Mouse (Mus musculus): ENCODE data around the gene Rai1.

Gene Rai1

DNA sequence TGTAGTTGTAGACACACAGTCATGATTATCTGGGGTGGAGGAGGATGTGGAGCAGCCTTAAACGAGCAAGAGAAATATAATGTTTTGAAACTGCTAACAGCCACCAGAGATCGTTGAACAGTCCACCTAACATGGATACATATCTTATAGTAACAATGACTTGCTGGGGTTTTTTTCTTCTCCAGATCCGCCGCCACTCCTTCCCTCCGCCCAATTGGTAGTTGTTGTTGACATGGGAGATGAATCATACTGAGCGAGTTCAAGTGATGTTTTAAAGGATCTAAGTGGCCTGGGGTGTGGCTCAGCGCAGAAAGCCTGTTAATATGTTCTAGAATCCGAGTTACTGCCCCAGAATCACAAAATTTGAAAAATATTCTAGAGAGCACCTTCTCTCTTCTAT lies 114.8 kb downstream of the Rai1 start:
- no peak for DNase-seq (ENCODE audit: low read depth, low spot score)

DNA sequence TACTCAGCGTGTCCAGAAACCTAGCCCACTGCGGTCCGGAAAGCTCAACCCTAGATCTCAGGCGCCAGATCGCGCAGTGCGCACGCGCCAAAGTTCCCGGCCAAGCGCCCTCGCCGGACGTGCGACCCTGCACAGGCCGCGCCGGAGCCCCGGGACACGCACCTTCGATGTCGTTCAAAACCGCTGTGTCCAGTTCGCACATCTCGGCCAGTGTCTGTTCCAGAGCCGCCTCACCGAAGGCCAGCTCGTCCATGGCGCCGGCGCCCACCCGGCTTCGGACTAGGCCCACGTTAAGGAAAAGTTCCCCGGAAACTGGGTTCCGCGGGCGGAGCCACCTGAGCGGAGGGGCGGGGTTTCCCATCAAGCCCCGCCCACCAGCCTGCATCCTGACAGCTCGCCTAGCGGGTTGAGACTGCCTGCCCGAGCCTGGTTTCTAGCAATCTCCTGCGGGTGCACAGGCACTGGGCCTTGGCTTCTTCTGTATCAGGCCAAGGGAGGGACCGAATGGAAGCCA lies 115.5 kb downstream of the Rai1 start:
- DNase-seq (ENCODE audit: low read depth, low spot score) = peak; percentile 81

DNA sequence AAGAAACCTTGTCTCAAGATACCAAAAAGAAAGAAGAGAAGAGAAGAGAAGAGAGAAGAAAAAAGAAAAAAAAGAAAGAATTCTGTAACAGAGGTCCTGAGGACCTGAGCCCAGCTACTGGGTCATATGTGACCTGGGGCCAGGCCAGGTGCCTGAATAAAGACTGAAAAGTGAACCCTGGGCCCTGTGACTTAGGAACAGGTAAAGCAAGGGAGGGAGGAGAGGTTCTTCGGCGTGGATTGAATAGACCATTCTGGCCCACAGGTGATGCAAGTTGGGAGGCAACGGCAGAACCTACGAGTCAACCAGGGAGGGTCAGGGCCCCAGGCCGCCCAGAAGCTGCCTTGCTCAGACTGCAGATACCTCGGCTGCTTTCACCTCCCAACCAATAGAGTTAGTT lies 116.6 kb downstream of the Rai1 start:
- no peak for DNase-seq (ENCODE audit: low read depth, low spot score)

DNA sequence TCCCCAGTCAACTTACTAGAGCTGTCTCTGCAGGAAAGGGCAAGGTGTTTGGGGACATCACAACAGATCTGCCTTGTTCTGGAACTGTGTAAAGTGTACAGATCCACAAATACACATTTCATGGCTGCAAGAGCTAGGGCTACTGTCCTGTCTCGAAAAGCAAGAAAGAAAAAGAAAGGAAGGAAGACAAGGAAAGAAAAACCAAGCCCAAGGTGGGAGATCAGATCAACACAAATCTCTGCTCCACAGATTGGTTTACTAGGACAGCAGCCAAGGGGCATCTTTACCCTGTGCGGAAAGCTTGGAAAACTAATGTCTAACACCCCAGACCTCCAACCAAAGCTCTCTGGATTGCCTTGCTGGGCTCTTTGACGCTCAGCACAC lies 117.3 kb downstream of the Rai1 start:
- DNase-seq (ENCODE audit: low read depth, low spot score) = no peak

GRCm38 (mm10) chr11:60222469-60223236 lies 117.8 kb downstream of the Rai1 start, which contains the start of gene Srebf1:
Srebf1 (minus strand) TSS chr11:60222581.
- DNase-seq (ENCODE audit: low read depth, low spot score) = peak; percentile 50

DNA sequence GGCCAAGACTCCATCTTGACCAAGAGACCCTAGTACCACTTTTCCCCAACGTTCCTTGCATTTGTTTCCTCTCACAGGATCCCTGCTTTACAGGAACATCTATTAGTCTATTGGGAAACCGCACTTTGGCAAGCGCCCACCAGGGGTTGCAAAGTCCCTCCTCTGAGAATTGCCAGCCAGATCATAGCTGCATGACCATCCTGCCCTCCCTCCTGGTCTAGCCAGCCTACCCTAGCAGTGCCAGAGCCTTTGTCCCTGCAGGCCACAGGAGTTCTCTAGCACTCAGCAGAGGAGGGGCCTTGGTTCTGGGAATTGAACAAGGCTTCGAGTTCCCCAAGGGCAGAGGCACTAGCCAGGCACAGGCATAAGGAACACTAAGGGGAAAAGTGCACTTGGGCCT lies 119.9 kb downstream of the Rai1 start:
- DNase-seq (ENCODE audit: low read depth, low spot score) = no peak

DNA sequence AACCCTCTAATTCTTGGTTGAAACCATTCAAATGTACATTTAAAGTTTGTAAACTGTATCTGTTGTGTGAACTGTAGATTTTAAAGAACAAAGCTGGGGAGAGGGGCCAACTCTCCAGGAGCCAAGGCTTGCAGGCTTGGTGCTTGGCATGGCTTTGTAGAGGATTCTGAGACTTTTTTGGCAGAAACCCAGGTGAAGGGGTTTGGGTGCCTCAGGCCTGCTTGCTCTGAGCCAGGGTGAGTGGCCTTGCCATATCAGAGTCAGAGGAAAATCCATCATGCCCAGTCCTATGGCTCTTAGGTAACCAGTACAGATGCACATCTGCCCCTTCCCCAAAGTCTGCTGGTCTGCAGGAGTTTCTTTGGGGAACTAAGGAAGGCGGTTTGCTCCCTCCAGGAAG lies 121.1 kb downstream of the Rai1 start:
- DNase-seq (ENCODE audit: low read depth, low spot score) = no peak

- DNase-seq (ENCODE audit: low read depth, low spot score) = no peak
Observed at GRCm38 (mm10) chr11:60228525-60228924, 123.7 kb downstream of the Rai1 start.

GRCm38 (mm10) chr11:60229821-60230220 lies 125.0 kb downstream of the Rai1 start:
- DNase-seq (ENCODE audit: low read depth, low spot score) = no peak

DNA sequence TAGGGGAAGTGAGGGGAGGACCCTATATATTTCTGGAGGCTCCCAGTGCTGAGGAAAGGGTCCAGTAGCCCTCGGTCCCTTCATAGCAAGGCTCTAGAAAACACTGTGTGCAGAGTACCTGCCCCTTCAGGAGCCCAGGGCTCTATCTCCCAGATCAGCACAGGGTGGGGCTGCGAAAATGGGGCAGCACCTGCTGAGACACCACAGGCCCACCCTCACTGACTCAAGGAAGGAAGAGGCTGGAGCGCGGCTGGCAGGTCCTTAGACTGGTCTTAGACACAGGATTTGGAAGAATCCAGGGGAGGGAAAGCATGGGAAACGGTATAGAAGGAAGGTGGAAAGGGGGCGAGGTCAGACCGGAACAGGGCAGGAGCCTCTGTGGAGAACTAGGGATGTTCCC lies 125.7 kb downstream of the Rai1 start:
- DNase-seq (ENCODE audit: low read depth, low spot score) = no peak

- no peak for DNase-seq (ENCODE audit: low read depth, low spot score)
Observed at GRCm38 (mm10) chr11:60231326-60231725, 126.5 kb downstream of the Rai1 start.

DNA sequence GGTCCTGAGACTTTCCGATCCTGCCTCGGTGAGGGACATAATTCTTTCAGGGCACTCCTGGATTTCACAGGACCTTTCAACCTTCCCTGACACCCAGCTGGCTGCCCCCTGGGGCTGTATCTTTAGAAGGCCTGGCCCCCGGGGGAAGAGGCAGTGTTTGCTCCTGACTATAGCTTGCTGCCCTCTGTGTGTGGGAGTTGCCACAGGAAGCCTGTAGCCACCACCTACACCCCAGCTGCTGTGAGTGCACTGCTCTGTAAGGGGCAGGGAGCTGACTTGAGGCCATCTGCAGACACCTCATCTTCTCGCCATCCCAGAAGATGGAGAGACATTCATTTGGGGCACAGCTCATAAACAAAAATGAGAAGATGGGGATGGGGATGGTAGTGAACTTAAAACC lies 127.1 kb downstream of the Rai1 start:
- no peak for DNase-seq (ENCODE audit: low read depth, low spot score)

DNA sequence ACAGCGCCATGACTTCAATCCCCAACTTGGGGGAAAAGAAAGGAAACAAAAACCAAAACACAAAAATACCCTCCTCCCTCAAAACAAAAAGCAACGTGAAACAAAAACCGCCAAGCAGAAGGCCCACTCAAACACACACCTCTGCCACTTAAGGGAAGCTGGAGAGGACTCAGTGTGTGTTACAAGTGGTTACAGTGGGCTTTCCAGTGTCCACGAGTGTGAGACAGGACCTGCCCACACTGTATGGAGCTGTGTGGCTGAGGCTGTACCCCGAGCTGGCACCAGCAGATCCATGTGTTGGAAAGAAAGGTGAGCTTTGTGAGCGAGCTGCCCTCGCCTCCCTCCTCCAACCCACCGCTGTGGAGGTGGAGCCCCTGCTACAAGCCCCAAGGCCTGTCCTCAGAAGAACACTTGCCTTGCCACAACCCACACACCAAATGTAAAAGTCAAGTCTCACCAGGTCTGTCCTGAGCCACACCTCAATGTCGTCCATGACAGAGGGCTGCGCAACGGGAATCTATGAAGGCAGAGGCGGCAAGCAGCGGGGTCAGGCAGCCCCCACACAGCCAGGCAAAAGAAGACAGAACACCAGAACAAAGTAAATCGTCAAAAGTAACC lies 127.7 kb downstream of the Rai1 start:
- DNase-seq (ENCODE audit: low read depth, low spot score) = no peak

DNA sequence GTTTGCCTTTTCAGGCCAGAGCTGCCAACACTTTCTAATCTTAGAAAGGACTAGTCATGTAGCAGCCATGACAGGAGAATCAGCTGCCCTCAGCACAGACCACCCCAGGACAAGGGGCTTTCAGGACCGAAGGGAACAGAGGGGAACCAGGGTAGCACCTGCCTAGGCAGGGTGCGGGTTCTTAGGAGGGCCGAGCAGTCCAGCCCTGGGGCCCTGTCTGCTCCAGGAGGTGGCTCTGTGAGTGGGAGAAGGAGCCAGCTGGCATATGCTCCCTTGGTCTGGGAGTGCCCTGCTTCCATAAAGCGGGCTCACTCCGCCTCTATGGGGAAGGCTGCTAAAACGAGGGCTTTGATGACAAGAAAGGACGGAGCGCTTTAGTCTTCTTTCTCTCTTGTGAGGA lies 128.4 kb downstream of the Rai1 start:
- DNase-seq (ENCODE audit: low read depth, low spot score) = no peak

DNA sequence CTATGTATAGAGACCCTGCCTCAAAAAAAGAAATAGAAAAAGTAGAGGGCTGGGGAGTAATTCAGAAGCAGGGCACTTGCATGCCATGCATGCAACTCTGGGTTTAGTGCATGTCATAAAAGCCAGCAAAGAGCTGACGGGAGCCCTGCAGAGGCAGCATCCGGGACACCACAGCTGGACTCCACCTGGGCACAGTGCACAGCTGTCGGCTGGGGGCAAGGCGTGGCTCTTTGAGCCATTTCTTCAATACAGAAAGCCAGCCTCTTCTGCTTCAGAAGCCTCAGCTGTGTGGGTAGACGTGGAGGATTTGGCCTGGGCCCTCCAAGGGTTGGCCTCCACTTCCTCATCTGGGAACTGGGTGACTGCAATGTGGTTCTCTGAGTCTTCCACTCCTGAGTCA lies 130.5 kb downstream of the Rai1 start:
- no peak for DNase-seq (ENCODE audit: low read depth, low spot score)

DNA sequence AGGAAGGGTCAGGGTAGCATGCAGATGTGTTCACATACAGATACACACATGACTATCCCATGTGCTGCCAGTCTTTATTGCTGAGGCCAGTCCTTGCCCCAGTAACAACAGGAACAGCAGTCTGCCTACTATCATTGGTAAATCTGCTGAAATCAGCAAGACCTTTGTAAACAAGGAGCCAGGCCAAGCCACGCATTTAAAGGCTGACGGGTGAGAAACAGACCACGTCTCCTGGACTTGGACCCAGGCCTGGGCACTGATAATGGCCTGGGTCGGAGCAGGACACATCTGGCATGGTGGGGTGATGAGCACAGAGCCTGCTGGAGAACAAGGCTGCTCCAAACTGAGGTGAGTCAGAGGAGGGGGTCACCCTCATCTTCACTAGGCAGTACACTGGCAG lies 135.7 kb downstream of the Rai1 start:
- no peak for DNase-seq (ENCODE audit: low read depth, low spot score)

- no peak for DNase-seq (ENCODE audit: low read depth, low spot score)
Observed at GRCm38 (mm10) chr11:60244503-60245143, 139.8 kb downstream of the Rai1 start.

DNA sequence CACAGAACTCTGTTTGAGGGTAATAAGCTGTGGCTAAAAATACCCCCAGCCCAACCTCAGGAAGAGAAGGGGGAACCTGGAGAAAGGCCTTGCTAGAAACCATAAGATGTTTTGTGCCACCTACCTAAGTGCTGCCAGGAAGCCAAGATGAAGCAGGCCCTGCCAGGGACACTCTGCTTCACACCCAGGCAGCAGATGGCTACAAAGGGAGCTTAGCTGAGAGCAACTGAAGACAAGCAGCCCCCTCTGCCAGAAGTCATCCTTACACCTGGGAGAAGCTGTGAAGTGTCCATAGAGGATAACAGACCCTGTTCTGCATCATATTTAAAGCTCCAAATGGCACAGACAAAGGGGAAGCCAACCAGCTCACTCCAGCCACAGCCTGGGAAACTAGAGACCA lies 141.3 kb downstream of the Rai1 start:
- no peak for DNase-seq (ENCODE audit: low read depth, low spot score)

DNA sequence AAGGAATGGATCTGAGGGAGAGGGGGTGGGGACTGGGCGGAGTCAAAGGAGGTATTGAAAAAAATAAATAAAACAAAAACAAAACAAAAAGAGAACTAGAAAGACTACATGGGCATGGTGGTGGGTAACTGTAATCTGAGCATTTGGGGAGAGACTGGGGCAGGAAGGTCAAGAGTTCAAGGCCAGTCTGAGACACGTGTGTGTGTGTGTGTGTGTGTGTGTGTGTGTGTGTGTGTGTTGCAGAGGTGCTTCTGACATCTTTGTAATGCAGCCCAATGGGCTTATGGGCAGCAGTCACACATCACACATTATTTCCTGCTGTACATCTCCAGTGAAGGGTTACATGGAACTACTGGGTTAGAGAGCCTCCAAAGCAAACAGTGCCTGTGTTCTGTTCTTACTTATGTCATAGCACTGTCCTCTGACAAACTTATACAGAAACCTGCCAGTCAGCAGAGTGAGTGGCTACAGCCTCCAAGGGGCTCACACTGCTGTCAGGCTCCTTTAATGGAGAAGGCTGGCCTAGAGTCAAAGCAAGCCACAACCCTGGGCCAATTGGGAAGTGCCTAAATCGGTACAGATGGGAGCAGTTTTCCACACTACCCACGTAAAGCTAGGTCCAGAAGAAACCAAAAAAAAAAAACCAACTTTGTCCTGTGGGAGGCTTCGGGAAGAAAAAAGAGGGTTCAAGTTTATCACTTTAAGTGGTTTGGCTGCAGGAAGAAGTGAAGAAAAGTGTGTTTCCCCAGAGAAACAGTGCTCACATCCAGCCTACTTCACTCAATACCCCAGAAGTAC lies 143.1 kb downstream of the Rai1 start:
- DNase-seq (ENCODE audit: low read depth, low spot score) = no peak
